Mouse (Mus musculus) thymus, adult 2 months (tissue): Measurements from ENCODE around the gene Icam1.

ENCODE experiments used
- CTCF ChIP-seq: fragments of 200-500 bp; IDR thresholded peaks from 2 replicates; pipeline ENCODE4 v1.5.1; 2012; ENCODE audit warnings: mild to moderate bottlenecking, control low read depth, low read length, moderate library complexity, borderline replicate concordance; ENCODE audit not compliant: control insufficient read depth, poor library complexity, insufficient read depth; ENCODE audit errors: extremely low read depth
- POLR2A ChIP-seq: fragments of 200-500 bp; IDR thresholded peaks from 2 replicates; pipeline ENCODE4 v1.6.1; 2012; ENCODE audit warnings: mild to moderate bottlenecking, low read length, control low read depth, moderate library complexity; ENCODE audit not compliant: control insufficient read depth, poor library complexity, insufficient read depth; ENCODE audit errors: extremely low read depth

- TF ChIP-seq CTCF (no peak), POLR2A (no peak)
Observed at GRCm38 (mm10) chr9:21001651-21002200, 14.1 kb upstream of the Icam1 start.
